Mouse (Mus musculus): ENCODE data around the gene Gm20916. TPM values are rescaled to one million over a fixed set of nuclear protein-coding genes. Genes with fewer than 3 reads are reported as not detected.
"Not testable (repeated sequence)": the region's sequence is repeated elsewhere in the genome, so short reads cannot be mapped to it uniquely, and the experiment has no call there.

Gene Gm20916
- total RNA-seq (2021) = not detected

GRCm38 (mm10) chrY:79319265-79319664 lies at the start of gene Gm20916:
Gene Gm20916, plus strand, starts transcription at chrY:79319565.
- intact Hi-C loops (cut with DNase I); DNase-seq: not testable (repeated sequence)

Other genes with a start within 250 kb of the Gm20916 start
- not detected for gene Gm20917, start 168.4 kb upstream of the Gm20916 start, total RNA-seq (2021)